Mouse (Mus musculus): ENCODE data around the gene Psph.

GRCm38 (mm10) chr5:129774661-129775060 is 12.6 kb downstream of the Psph start:
- no peak for TF ChIP-seq CTCF (IDR thresholded peaks at IDR 0.05; ENCODE audit: extremely low read depth, insufficient read depth, insufficient read length, insufficient replicate concordance)
- no peak for TF ChIP-seq POLR2A (IDR thresholded peaks at IDR 0.05; ENCODE audit: low read depth, low read length)
